Mouse (Mus musculus) cortical plate, adult 2 months (tissue): ENCODE data around the gene Uchl5.

ENCODE experiments used
- CTCF ChIP-seq: fragments of 200-500 bp; IDR thresholded peaks from 2 replicates; pipeline ENCODE4 v1.5.1; 2011; ENCODE audit warnings: mild to moderate bottlenecking, control low read depth, low read length; ENCODE audit not compliant: insufficient read depth; ENCODE audit errors: extremely low read depth
- POLR2A ChIP-seq: fragments of 200-500 bp; IDR thresholded peaks from 2 replicates; pipeline ENCODE4 v1.6.1; 2011; ENCODE audit warnings: mild to moderate bottlenecking, low read length, control low read depth; ENCODE audit not compliant: insufficient read depth; ENCODE audit errors: extremely low read depth

DNA sequence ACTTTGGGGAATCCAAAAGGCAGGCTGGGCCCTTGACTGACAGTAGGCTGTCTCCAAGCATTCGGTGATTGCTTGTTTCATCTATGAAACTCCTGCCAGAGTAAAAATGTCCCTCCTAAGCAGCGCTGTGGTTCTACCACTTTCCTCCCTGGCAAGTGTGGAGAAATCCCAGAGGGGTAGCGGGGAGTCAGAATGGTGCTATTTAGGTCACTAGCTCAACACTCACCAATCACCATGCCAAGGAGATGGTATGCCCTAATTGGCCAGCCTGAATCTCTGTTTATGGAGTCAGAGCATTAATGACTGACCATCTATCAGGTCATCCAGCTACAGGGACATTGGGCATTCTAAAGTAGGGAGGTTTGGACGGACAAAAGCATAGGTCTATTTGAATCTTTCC is 60.6 kb downstream of the Uchl5 start:
- TF ChIP-seq CTCF (no peak), POLR2A (no peak)
